Mouse (Mus musculus) inflammation-experienced regulatory T-cells, adult 6 months (primary cell): ENCODE results near the gene Zfp423. TPM values are rescaled to one million over a fixed set of nuclear protein-coding genes. Genes with fewer than 3 reads are reported as not detected.

Experiments used
- polyA plus RNA-seq, 3 experiments: library from polyadenylated mRNA; unstranded; fragments of 100-300 nt; shearing (Covaris generic); gene quantifications; one replicate each; pipeline ENCODE4 v1.2.1; 2017

The Zfp423 gene
- polyA plus RNA-seq, 3 experiments from 2014 or later = 0.42 TPM; not detected in 2

Other genes with a start within 250 kb of the Zfp423 start
- gene Cnep1r1, start 159.2 kb upstream of the Zfp423 start, polyA plus RNA-seq = 10 to 100 TPM; 22.4 to 28.6 (median 25.0) TPM
- gene Heatr3, start 178.3 kb upstream of the Zfp423 start, polyA plus RNA-seq = 10 to 100 TPM; 15.1 to 26.5 (median 17.6) TPM
- gene Tent4b, start 239.6 kb upstream of the Zfp423 start, polyA plus RNA-seq = 10 to 100 TPM in 2 of 3 experiments, 1 to 10 TPM in 1; 9.6 to 15.0 (median 10.2) TPM